In the genomic region with DNA sequence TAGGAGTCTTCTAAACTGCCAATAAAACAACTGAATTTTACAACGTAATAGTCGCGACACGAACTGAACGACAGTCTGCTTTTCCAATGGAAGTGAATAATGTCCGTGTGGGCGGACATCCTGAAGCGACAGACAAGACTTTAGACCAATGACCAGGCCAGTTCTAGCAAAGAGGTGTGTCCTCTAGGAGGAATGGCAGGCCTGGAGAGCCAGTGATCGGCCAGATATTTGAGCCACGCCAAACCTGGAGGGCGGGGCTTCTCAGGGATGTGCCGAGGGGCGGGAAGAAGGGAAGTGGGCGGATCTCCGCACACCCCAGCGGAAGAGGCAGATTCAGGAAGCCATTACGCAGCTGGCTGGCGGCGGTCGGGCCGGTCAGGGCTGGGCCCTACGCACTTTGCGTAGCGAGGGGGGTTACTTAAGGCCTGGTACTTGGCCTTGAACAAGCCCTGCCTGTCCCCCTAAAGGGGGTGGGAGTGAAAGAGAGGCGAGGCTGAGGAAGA, we compare ENCODE assay signal across 8 mouse cellular contexts. TPM values are rescaled to one million over a fixed set of nuclear protein-coding genes. Genes with fewer than 3 reads are reported as not detected.
DNase-seq lines count a peak whose midpoint lies in the region; ATAC-seq and TF ChIP-seq lines count a peak whose summit lies in the region.

No protein-coding gene starts in this region.

- H3K4me2 ChIP-seq in forebrain, embryonic 15.5 days (replicated peaks): peak overlapping the region; percentile 58

- peaks cover 5 to 25% of the 10 kb centered on the region in 2 experiments; a peak in 2 of 4 replicates for H3K4me1 ChIP-seq in ES-E14 (ENCODE audit: control insufficient read depth in 2 of 2, insufficient read depth in 2 of 2, low read length in 2 of 2, poor library complexity in 1 of 2)
- peaks cover 41% of the 10 kb centered on the region for H3K4me1 ChIP-seq in forebrain, embryonic 15.5 days
- peaks cover 27% of the 10 kb centered on the region for H3K4me1 ChIP-seq in lung, adult 2 months (ENCODE audit: control insufficient read depth, insufficient read depth, low read length)

- TF ChIP-seq POLR2A in lung, adult 2 months (IDR thresholded peaks at IDR 0.05; ENCODE audit: borderline replicate concordance, extremely low read depth, low read depth, low read length): 0 out of 2 replicates have a peak, but pooled peaks have one; percentile 43

- H3K36me3 ChIP-seq in ES-E14 (ENCODE audit: control insufficient read depth, insufficient read depth, low read length, poor library complexity, severe bottlenecking): no peaks in the 10 kb centered on the region
- H3K36me3 ChIP-seq in forebrain, embryonic 15.5 days: 0 out of 2 replicates have a peak, but pooled peaks cover 3% of the 10 kb centered on the region

- no peaks in the 10 kb centered on the region for H3K27me3 ChIP-seq in forebrain, embryonic 15.5 days

- H3K9ac ChIP-seq in ES-E14 (ENCODE audit: insufficient read depth, low read depth, low read length, poor library complexity, severe bottlenecking): peak overlapping the region; percentile 14; the same call in 1 of the 2 replicates
- H3K9ac ChIP-seq in forebrain, embryonic 15.5 days (replicated peaks): peak overlapping the region; percentile 82

- H3K4me3 ChIP-seq in ES-E14 (ENCODE audit: insufficient read depth in 1 of 2, low read depth in 1 of 2, low read length in 2 of 2, poor library complexity in 1 of 2, severe bottlenecking in 1 of 2): peak overlapping the region; percentile 60 to 85
- H3K4me3 ChIP-seq in forebrain, embryonic 15.5 days: peak overlapping the region; percentile 82
- peak overlapping the region; percentile 61 for H3K4me3 ChIP-seq in lung, adult 2 months (replicated peaks; ENCODE audit: extremely low read depth, low read depth, low read length)

- in situ Hi-C loops in ES-E14 (cut with MboI; ENCODE audit: low sequenced_read_pairs in 2 of 2, unreplicated experiment in 2 of 2): no loop called here

- under 1% methylated on average over 25 of the region's 25 CpGs for WGBS in forebrain, embryonic 15.5 days
- WGBS in lung, adult 2 months: under 1% methylated on average over 25 of the region's 25 CpGs

- DNase-seq in ES-E14 (ENCODE audit: low read depth, low spot score): peak; percentile 98
- peak; percentile 99 for DNase-seq in cerebellum, adult 11-12 months
- peak; percentile 99 for DNase-seq in heart, postnatal 25 days (ENCODE audit: low spot score)
- peak; percentile 98 to 99 for DNase-seq in layer of hippocampus, adult 18-20 months (ENCODE audit: low spot score in 2 of 2)
- DNase-seq in lung, adult 2 months: peak; percentile 98
- peak; percentile 95 to 96 for DNase-seq in thymus, adult 18-20 months

- no peak overlapping the region; the same call in 1 of the 2 replicates for H3K27ac ChIP-seq in ES-E14 (ENCODE audit: insufficient read depth, low read depth, low read length, poor library complexity, severe bottlenecking)
- peak overlapping the region; percentile 98 for H3K27ac ChIP-seq in forebrain, embryonic 15.5 days (replicated peaks)

- no peak for TF ChIP-seq CTCF in lung, adult 2 months (IDR thresholded peaks at IDR 0.05; ENCODE audit: insufficient read depth, low read length)

- peak; percentile 96 for ATAC-seq in forebrain, embryonic 15.5 days (replicated peaks)
- peak; percentile 85 for ATAC-seq in neutrophil, adult 5-6 weeks (ENCODE audit: extremely low read depth, insufficient number of reproducible peaks, low FRiP score, poor library complexity, severe bottlenecking)

- intact Hi-C loops in heart, postnatal 25 days (cut with DNase I): loop anchor here (2.0 kb wide), 1 partner anchor 27 kb away; no protein-coding TSS in a partner anchor

- H3K9me3 ChIP-seq in ES-E14 (ENCODE audit: control insufficient read depth, insufficient read depth, low read depth, low read length): no peaks in the 10 kb centered on the region
- no peaks in the 10 kb centered on the region for H3K9me3 ChIP-seq in forebrain, embryonic 15.5 days

TF ChIP-seq in ES-E14, 5 proteins besides CTCF, POLR2A, EP300 and RAD21:
- peak; percentile 90 for TF ChIP-seq CHD2 (IDR thresholded peaks at IDR 0.05; ENCODE audit: low read depth, low read length)
- no peak for TF ChIP-seq ZC3H11A (IDR thresholded peaks at IDR 0.05; ENCODE audit: borderline replicate concordance, low read depth, low read length)
TF ChIP-seq in ES-E14: peak in this region for 1.

RNA-seq across cellular contexts. Expression of gene Slc25a25, which starts 0.7 kb away (rescaled TPM):
- 22.1 and 23.4 TPM in 2 replicates for total RNA-seq in ES-E14 (2012; rRNA removed)
- 46.4 and 48.2 TPM in 2 replicates for polyA plus RNA-seq in forebrain, embryonic 15.5 days (2015; fragmentation: Nextera tagmentation; extraction: Ambion mirVana)
- total RNA-seq in heart, postnatal 25 days (2021): 1 to 10 TPM; 5.6 to 7.5 TPM
- total RNA-seq in layer of hippocampus, adult 18-20 months (2021): 10 to 100 TPM; 57.2 to 59.5 TPM
- polyA plus RNA-seq in lung, adult 2 months (2012; rRNA removed): 19.9 and 21.9 TPM in 2 replicates
- total RNA-seq in neutrophil, adult 5-6 weeks (2017): 15.2 and 17.8 TPM in 2 replicates

RNA-seq across cellular contexts. Expression of gene Naif1, which starts 1.7 kb away (rescaled TPM):
- 2.1 and 2.5 TPM in 2 replicates for total RNA-seq in ES-E14 (2012; rRNA removed)
- polyA plus RNA-seq in forebrain, embryonic 15.5 days (2015; fragmentation: Nextera tagmentation; extraction: Ambion mirVana): 6.3 and 7.0 TPM in 2 replicates
- total RNA-seq in heart, postnatal 25 days (2021): 1 to 10 TPM; 3.4 to 4.2 TPM
- 1 to 10 TPM; 4.6 to 4.8 TPM for total RNA-seq in layer of hippocampus, adult 18-20 months (2021)
- 5.1 and 5.5 TPM in 2 replicates for polyA plus RNA-seq in lung, adult 2 months (2012; rRNA removed)
- total RNA-seq in neutrophil, adult 5-6 weeks (2017): 6.1 and 6.4 TPM in 2 replicates

RNA-seq across cellular contexts. Expression of gene Ptges2, which starts 56.2 kb away (rescaled TPM):
- total RNA-seq in ES-E14 (2012; rRNA removed): 24.9 and 30.7 TPM in 2 replicates
- polyA plus RNA-seq in forebrain, embryonic 15.5 days (2015; fragmentation: Nextera tagmentation; extraction: Ambion mirVana): 39.9 and 40.3 TPM in 2 replicates
- total RNA-seq in heart, postnatal 25 days (2021): 10 to 100 TPM; 78.1 to 81.2 TPM
- 10 to 100 TPM; 35.1 to 41.4 TPM for total RNA-seq in layer of hippocampus, adult 18-20 months (2021)
- polyA plus RNA-seq in lung, adult 2 months (2012; rRNA removed): 14.7 and 23.8 TPM in 2 replicates
- total RNA-seq in neutrophil, adult 5-6 weeks (2017): 2.9 and 4.1 TPM in 2 replicates
